Mouse (Mus musculus): ENCODE data around the gene Krt15.

The Krt15 gene

DNA sequence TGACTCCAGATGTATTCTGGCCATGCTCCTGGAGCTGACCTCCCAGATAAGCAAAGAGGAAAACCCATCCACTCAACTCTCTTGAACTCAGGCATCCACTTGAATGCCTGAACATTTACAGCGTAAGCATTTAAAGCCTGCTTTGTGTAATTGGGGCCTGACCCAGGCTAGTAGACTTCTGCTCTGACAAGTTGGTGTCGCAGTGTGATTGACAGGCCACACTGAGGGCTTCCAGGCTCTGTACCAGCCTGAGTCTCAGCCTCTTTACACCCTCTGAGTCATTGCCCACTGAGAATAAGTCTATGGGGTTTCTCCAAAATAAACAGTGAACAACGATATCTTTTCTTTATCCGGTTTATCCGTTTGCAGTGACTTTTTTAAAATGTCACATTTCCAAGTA, 15.4 kb downstream of the Krt15 start:
- no peak for DNase-seq

DNA sequence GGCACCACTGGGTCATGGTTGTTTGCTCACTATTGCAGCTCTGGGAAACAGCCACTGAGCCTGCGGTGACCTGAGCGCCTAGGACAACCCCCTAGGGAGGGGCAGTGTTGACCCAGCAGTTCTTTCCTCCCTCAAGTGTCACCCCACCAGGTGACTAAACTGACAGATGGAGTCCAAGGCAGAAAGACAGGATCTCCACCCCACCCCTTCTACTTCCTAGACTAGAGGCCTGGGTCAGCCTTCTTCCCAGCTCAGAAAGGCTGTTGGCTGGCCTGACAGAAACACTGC, 22.0 kb downstream of the Krt15 start:
- DNase-seq: no peak

DNA sequence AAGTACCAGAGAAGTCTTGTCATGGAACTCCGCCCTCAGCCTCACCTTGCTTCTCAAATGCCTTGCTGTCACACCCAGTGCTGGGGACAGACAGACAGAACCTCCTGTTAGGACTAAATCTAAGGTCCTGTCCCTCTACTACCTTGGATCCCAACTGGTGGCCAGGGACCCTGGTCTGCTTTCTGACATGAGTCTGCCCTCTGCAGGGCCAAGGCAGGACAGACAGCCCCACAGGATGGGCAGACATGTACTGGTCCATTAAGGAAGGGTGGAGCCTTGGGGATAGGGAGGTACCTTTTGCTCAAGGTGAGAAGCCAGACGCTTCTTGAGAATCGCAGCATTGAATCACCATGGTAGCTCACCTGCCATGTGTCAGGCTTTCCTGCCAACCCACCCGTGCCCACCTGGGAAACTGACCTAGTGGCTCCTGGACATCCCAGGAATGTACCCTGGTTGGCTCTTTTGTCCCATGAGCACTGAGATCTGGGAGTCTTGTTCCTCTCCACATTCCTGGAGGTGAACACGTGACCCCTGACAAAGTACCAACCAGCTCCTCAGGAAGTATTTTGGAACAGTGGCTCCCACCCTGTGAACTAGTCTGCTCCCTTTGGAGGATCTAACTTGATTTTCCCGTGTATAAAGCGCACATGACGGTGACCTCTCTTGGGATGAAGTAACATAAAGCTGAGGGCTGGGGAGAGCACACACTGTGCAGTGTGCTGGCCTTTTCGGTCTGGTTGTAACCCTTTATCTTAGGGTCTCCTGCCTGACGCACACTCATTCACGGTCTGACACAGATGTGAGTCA, 22.6 kb downstream of the Krt15 start:
- DNase-seq: no peak

DNA sequence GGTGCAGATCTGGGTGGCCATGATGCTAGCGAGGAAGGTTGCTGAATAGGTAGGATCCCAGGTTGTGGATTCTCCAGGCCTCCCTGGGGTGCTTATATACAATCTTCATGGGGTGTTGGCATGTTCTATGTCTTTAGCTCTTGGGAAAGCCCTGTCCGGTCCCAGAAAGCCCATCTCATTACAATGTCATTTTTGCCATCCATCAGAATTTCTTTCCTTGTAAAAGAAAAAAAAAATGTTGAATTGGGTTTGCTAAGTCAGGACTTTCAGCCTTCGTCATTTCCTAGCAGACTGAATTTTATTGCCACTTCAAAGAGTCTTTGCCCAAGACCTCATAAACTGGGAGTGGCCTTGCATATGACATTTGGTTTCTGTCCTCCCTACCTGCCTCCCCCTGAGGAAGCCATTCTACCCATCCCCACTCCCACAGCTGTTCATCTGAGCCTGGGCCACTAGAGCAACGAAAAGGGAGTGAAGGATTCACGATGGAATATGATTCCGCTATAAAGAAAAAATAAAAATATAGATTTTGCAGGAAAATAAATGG, 30.1 kb downstream of the Krt15 start, which contains the start of gene Krt36:
Gene Krt36, minus strand, starts transcription at position 51 of the 547 bp plus-strand sequence.
- DNase-seq: no peak

DNA sequence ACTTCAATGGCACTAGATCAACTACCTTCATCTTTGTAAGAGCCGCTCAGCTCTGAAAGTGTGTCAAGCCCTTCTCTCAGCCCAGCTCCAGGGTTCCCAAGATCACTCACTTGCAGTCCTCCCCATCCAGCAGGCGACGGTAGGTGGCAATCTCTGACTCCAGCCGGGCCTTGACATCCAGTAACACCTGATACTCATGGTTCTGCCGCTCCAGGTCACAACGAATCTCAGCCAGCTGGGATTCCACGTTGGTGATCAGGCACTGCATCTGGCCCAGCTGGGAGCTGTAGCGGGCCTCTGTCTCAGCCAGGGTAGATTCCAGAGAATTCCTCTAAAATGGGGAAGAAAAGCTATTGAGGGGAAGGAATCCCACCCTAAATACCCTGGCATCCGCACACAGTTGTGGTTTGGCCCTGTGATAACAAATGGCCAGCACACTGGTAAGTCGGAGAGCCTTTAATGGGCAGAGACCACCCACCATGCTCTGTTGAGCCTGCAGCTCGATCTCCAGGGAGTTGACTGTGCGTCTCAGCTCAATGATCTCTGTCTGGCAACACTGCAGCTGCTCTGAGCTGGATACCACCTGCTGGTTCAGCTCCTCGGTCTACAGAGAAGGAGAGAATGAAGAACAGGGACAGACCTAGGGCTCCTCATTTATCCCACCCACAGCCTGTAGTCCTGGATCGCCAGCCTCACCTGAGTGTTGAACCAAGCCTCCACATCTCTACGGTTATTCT, 32.9 kb downstream of the Krt15 start:
- no peak for DNase-seq

DNA sequence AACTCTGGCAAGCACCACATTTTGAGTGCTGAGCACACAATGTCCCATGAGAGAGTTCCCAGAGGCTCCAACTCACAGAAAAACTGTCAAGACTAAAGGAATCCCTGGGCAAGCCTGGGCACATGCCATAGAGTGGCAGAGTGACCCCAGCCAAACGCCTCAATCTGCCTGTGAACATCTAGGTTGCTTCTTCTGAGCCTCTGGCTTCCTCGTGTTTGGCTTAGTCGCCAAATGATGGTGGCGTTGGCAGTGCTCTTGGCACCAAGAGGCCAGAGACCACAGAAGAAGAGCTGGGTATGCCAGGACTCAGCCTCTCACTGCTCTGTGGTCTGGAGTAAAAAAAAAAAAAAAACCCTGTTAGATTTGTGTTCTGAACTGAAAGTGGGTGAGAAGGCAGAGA, 35.3 kb downstream of the Krt15 start:
- DNase-seq: no peak

DNA sequence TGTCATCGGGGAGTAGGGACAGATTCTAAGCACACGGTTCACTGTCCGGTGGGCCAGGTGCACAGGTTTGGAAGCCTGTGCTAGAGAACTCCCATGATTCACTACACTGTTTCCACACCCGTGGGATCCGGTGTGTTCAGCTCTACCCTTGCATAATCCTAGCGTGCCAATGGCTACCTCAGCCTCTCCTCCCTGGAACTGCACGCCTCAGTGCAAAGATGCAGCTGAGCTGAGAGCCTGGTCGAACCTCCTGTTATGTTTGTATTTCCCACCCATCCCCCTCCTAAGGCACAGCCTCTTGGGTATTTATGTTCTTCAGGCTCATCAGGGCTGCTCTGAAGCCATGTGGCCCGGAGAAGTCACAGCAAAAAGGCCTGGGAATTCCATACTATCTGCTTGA, 37.9 kb downstream of the Krt15 start:
- DNase-seq: no peak

DNA sequence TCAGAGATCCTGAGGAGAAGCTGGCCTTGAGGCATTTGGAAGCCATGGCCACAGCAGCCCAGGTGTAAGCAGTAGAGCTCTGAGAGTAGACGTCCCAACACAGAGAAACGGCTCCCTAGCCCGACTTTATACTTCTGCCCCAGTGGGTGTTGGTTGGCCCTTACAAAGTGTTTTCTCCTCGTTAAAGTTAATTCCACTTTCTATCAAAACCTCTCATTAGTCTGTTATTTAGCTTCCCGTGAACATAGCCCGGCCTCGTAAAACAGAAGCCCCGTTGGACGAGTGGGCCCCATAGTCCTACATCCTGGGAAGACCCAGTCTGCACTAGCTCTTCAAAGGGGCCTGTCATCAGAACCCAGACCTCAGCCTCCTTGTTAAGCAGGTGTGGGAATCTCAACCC, 39.6 kb downstream of the Krt15 start, which contains the start of gene Krt35:
Gene Krt35, minus strand, starts transcription at position 101 of the 400 bp plus-strand sequence.
- DNase-seq: no peak

DNA sequence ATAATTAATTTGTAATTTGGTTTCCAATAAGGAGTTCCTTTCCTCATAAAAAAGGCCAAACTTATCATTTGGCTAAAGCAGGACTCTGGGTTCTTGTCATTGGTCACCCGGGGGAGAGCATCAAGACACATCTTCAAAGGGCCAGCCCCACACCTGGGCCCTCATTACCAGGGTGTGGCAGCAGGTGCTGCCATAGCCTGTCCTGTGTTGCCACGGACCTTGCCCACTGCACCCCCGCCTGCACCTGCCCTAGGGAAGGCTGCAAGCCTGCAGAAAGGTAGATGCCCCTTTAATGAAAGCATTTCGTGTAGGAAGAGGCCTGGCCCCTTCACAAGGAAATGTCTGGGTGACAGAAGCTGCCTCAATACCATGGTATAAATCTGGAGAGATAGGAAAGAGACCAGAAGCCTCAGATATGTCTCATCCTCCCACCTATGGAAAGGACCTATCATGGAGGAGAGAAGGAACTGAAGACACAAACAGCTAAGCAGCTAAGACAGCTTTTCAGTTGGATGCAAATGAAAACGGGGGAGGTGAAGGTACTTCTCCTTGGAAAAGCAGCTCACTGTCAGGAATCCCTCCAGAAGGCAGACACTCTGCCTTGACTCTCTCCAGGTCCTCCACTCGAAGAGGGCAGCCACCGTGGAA, 47.2 kb downstream of the Krt15 start:
- DNase-seq: no peak

DNA sequence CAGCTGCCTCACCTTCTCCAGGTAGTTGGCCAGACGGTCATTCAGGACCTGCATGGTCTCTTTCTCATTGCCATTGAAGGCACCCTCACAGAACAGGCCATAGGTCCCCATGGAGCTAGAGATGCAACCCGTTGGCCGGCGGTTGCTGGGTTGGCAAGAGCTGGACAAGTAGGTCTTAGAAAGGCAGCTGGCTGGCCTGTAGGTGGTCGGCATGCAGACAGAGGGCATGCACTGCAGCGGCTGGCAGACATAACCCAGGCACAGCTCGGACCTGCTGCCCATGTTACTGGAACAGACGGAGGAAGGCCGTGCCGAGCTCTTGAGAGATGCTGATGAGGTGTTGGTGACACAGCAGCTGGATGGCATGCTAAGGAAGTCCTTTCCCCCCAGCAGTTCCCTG, 47.9 kb downstream of the Krt15 start, which contains the start of gene Krt32:
Gene Krt32, minus strand, starts transcription at position 366 of the 400 bp plus-strand sequence.
- DNase-seq: no peak

Data from kidney, adult 11 months (tissue).